Mouse (Mus musculus) heart, adult 18-20 months (tissue): ENCODE results near the gene Pold3. TPM values are rescaled to one million over a fixed set of nuclear protein-coding genes. Genes with fewer than 3 reads are reported as not detected.

Source experiments
- total RNA-seq, 2 experiments: library from RNA; stranded (reverse); gene quantifications; 2 replicates each; pipeline ENCODE4 v1.2.3; 2021

Pold3 gene
- total RNA-seq, 2 experiments from 2014 or later: 6.6 to 10.7 TPM

Other genes starting within 250 kb of the Pold3 start
- 10 to 100 TPM; 10.6 to 11.3 TPM for gene Rnf169, start 141.1 kb downstream of the Pold3 start, total RNA-seq
- not detected for gene Chrdl2, start 115.4 kb downstream of the Pold3 start, total RNA-seq
- gene Lipt2, start 37.7 kb upstream of the Pold3 start, total RNA-seq: 1 to 10 TPM; 5.5 TPM
- under 1 TPM; 0.59 to 0.99 TPM for gene Kcne3, start 54.9 kb upstream of the Pold3 start, total RNA-seq
- gene Pgm2l1, start 105.8 kb upstream of the Pold3 start, total RNA-seq: 1 to 10 TPM; 6.3 to 7.0 TPM
- under 1 TPM; 0.31 to 0.55 TPM for gene P4ha3, start 164.0 kb upstream of the Pold3 start, total RNA-seq